Mouse (Mus musculus): ENCODE results near the gene Zcchc14. TPM values are rescaled to one million over a fixed set of nuclear protein-coding genes. Genes with fewer than 3 reads are reported as not detected.

Gene Zcchc14
- polyA plus RNA-seq, 1 experiment from 2014 or later: 21.2 TPM

Other genes starting within 250 kb of the Zcchc14 start
- gene 1700018B08Rik, start 108.6 kb downstream of the Zcchc14 start, polyA plus RNA-seq (2016; fragmentation: Nextera tagmentation; extraction: Ambion mirVana): not detected in 2 replicates
- gene Fbxo31, start 74.1 kb downstream of the Zcchc14 start, polyA plus RNA-seq (2016; fragmentation: Nextera tagmentation; extraction: Ambion mirVana): 23.9 and 26.7 TPM in 2 replicates
- 214 and 232 TPM in 2 replicates for gene Map1lc3b, start 62.5 kb downstream of the Zcchc14 start, polyA plus RNA-seq (2016; fragmentation: Nextera tagmentation; extraction: Ambion mirVana)
- gene Jph3, start 76.7 kb upstream of the Zcchc14 start, polyA plus RNA-seq (2016; fragmentation: Nextera tagmentation; extraction: Ambion mirVana): 6.7 and 8.6 TPM in 2 replicates
- gene Klhdc4, start 176.7 kb upstream of the Zcchc14 start, polyA plus RNA-seq (2016; fragmentation: Nextera tagmentation; extraction: Ambion mirVana): 45.2 and 46.6 TPM in 2 replicates